Mouse (Mus musculus) CD4-positive, CD25-positive, alpha-beta regulatory T cell, adult 4 months (primary cell): ENCODE measurements around the gene Peli1. TPM values are rescaled to one million over a fixed set of nuclear protein-coding genes. Genes with fewer than 3 reads are reported as not detected.

Experiments used
- polyA plus RNA-seq, 2 experiments: library from polyadenylated mRNA; unstranded; fragments of 100-300 nt; shearing (Covaris generic); gene quantifications; one replicate each; pipeline ENCODE4 v1.2.1; 2017

Gene Peli1
- polyA plus RNA-seq, 2 experiments from 2014 or later: 72.2 to 96.4 TPM

Other genes starting within 250 kb of the Peli1 start
- 10 to 100 TPM; 83.8 to 89.5 TPM for gene Vps54, start 148.0 kb downstream of the Peli1 start, polyA plus RNA-seq